Mouse (Mus musculus) retina, embryonic 14.5 days (tissue): ENCODE measurements around the gene 2810408A11Rik.

ENCODE experiments used
- DNase-seq: peaks from one replicate; pipeline ENCODE4 v3.0.0-alpha.2; 2015; ENCODE audit warnings: low spot score

The 2810408A11Rik gene

DNA sequence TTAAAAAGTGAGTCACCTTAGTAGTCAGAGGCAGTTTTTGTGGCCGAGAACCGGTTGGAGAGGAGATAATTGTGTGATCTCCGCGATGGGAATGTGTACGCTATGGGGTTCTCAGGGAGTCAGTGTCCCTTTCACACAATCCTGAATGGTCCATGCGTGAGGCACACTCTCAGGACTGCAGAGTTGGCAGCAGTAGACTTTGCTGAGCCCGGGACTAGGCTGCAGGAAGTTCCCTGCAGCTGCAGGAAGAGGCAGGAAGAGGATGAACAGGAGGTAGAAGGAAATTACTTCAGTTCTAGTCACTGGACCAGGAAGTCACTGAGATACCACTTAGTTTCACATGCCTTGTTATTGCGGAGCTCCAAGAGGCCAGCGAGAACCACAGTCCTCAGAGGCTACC lies 51.7 kb downstream of the 2810408A11Rik start:
- no peak for DNase-seq

DNA sequence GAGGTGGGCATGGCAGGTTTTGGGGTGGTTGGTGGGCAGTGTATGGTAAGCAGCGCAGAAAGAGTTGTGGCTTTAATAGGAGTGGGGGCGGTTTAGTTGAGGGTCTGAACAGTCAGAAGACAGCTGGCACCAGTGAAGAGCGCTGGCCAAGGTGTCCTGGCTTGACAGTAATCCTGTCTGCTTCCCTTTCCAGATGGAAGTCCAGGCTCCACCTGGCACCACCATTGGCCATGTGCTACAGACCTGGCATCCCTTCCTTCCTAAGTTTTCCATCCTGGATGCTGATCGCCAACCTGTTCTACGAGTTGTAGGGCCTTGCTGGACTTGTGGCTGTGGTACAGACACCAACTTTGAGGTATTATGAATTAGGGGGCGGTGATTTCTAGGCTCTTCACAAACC lies 52.8 kb downstream of the 2810408A11Rik start:
- no peak for DNase-seq
